Mouse (Mus musculus): ENCODE data around the gene Stn1.
A peak's percentile ranks its signal among the peaks of the same experiment; 100 is the strongest.

DNA sequence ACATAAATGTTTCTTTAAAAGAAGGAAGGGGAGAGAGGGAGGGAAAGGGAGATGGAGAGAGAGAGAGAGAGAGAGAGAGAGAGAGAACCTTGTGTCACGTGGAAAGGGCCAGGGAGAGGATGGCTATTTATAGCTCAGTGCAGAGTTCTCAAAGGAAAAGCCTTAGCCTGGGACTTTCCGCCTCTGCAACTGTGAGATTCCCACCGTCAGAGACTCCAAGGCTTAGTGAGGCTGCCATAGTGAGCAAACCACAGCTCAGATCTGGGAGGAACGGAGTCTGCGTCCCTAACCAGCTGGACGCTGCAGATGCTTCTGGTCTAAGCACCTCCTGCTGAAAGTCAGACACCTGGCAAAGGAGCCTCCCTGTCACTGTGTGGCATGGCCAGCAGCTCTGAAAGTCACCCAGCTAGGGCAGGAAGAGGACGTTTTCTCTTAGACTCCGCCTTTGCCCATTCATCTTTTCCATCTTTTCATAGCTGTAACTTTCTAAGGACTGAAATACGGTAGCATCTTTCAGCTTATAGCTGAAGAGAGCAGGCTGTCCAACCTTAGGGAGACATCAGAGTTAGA is 51.2 kb downstream of the Stn1 start:
- TF ChIP-seq POLR2A (IDR thresholded peaks at IDR 0.05; ENCODE audit: insufficient read depth, low read depth, low read length): peak; percentile 29; the same call in 1 of the 2 replicates
- no peak for TF ChIP-seq CTCF (IDR thresholded peaks at IDR 0.05)
- peak; percentile 26; the same call in 1 of the 2 replicates for TF ChIP-seq EP300 (IDR thresholded peaks at IDR 0.05; ENCODE audit: insufficient read depth, low read depth, low read length)

All from heart, adult 2 months (tissue).